Mouse (Mus musculus): ENCODE data around the gene Cadps. TPM values are rescaled to one million over a fixed set of nuclear protein-coding genes. Genes with fewer than 3 reads are reported as not detected.

Cadps gene
- polyA plus RNA-seq, 2 experiments: 0.01 TPM; not detected in 1

GRCm38 (mm10) chr14:12560233-12560577 is 262.7 kb downstream of the Cadps start:
- Histone ChIP-seq H3K27me3 (ENCODE audit: control insufficient read depth, insufficient read depth, low read length) (no peaks in the 10 kb centered on the region), H3K4me2 (ENCODE audit: low read depth) (no peak overlapping the region), H3K4me3 (ENCODE audit: insufficient read depth in 1 of 2, low read depth in 2 of 2, low read length in 2 of 2) (no peak overlapping the region), H3K27ac (no peak overlapping the region), H3K36me3 (replicated peaks; ENCODE audit: control insufficient read depth, insufficient read depth, low read depth) (no peaks in the 10 kb centered on the region), H3K9me3 (ENCODE audit: control insufficient read depth, low read length) (no peaks in the 10 kb centered on the region), H3K4me1 (replicated peaks; ENCODE audit: control insufficient read depth in 2 of 2, insufficient read depth in 2 of 2, low read length in 1 of 2) (no peaks in the 10 kb centered on the region), H3K9ac (replicated peaks) (no peak overlapping the region)
- DNase-seq (ENCODE audit: low read depth in 3 of 3, low spot score in 3 of 3) (no peak), ATAC-seq (ENCODE audit: insufficient read depth) (no peak)
- WGBS (ENCODE audit: insufficient replicate concordance): 52% methylated on average over 1 of the region's 1 CpGs
- TF ChIP-seq EP300 (IDR thresholded peaks at IDR 0.05; ENCODE audit: low read depth) (no peak), CTCF (IDR thresholded peaks at IDR 0.05; ENCODE audit: low read depth) (no peak)

- Histone ChIP-seq H3K4me2 (ENCODE audit: low read depth) (no peak overlapping the region), H3K36me3 (replicated peaks; ENCODE audit: control insufficient read depth, insufficient read depth, low read depth) (no peaks in the 10 kb centered on the region), H3K27me3 (ENCODE audit: control insufficient read depth, insufficient read depth, low read length) (no peaks in the 10 kb centered on the region), H3K27ac (no peak overlapping the region), H3K4me1 (replicated peaks; ENCODE audit: control insufficient read depth in 2 of 2, insufficient read depth in 2 of 2, low read length in 1 of 2) (no peaks in the 10 kb centered on the region), H3K9me3 (ENCODE audit: control insufficient read depth, low read length) (no peaks in the 10 kb centered on the region), H3K9ac (replicated peaks) (no peak overlapping the region), H3K4me3 (ENCODE audit: insufficient read depth in 1 of 2, low read depth in 2 of 2, low read length in 2 of 2) (no peak overlapping the region)
- 58% methylated on average over 3 of the region's 3 CpGs for WGBS (ENCODE audit: insufficient replicate concordance)
- DNase-seq (ENCODE audit: low read depth in 3 of 3, low spot score in 3 of 3) (no peak), ATAC-seq (ENCODE audit: insufficient read depth) (no peak)
- TF ChIP-seq EP300 (IDR thresholded peaks at IDR 0.05; ENCODE audit: low read depth): no peak
- TF ChIP-seq CTCF (IDR thresholded peaks at IDR 0.05; ENCODE audit: low read depth): no peak
Observed at GRCm38 (mm10) chr14:12559574-12560232, 263.2 kb downstream of the Cadps start.

- H3K27ac ChIP-seq: no peak overlapping the region
- DNase-seq (ENCODE audit: low read depth in 3 of 3, low spot score in 3 of 3): no peak
- no peaks in the 10 kb centered on the region for H3K36me3 ChIP-seq (replicated peaks; ENCODE audit: control insufficient read depth, insufficient read depth, low read depth)
- no peak for ATAC-seq (ENCODE audit: insufficient read depth)
- no peaks in the 10 kb centered on the region for H3K9me3 ChIP-seq (ENCODE audit: control insufficient read depth, low read length)
- no peaks in the 10 kb centered on the region for H3K27me3 ChIP-seq (ENCODE audit: control insufficient read depth, insufficient read depth, low read length)
- H3K4me1 ChIP-seq (replicated peaks; ENCODE audit: control insufficient read depth in 2 of 2, insufficient read depth in 2 of 2, low read length in 1 of 2): no peaks in the 10 kb centered on the region
- no peak overlapping the region for H3K9ac ChIP-seq (replicated peaks)
- 58% methylated on average over 7 of the region's 7 CpGs for WGBS (ENCODE audit: insufficient replicate concordance)
- H3K4me3 ChIP-seq (ENCODE audit: insufficient read depth in 1 of 2, low read depth in 2 of 2, low read length in 2 of 2): no peak overlapping the region
- no peak overlapping the region for H3K4me2 ChIP-seq (ENCODE audit: low read depth)
- TF ChIP-seq CTCF (IDR thresholded peaks at IDR 0.05; ENCODE audit: low read depth) (no peak), EP300 (IDR thresholded peaks at IDR 0.05; ENCODE audit: low read depth) (no peak)
Observed at GRCm38 (mm10) chr14:12558920-12559573, 263.8 kb downstream of the Cadps start.

- H3K27me3 ChIP-seq (ENCODE audit: control insufficient read depth, insufficient read depth, low read length): no peaks in the 10 kb centered on the region
- H3K9me3 ChIP-seq (ENCODE audit: control insufficient read depth, low read length): no peaks in the 10 kb centered on the region
- no peak for TF ChIP-seq CTCF (IDR thresholded peaks at IDR 0.05; ENCODE audit: low read depth)
- no peak for TF ChIP-seq EP300 (IDR thresholded peaks at IDR 0.05; ENCODE audit: low read depth)
- no peak overlapping the region for H3K4me3 ChIP-seq (ENCODE audit: insufficient read depth in 1 of 2, low read depth in 2 of 2, low read length in 2 of 2)
- H3K27ac ChIP-seq: no peak overlapping the region
- no peak overlapping the region for H3K4me2 ChIP-seq (ENCODE audit: low read depth)
- WGBS (ENCODE audit: insufficient replicate concordance): 22% methylated on average over 2 of the region's 2 CpGs
- H3K36me3 ChIP-seq (replicated peaks; ENCODE audit: control insufficient read depth, insufficient read depth, low read depth): no peaks in the 10 kb centered on the region
- H3K4me1 ChIP-seq (replicated peaks; ENCODE audit: control insufficient read depth in 2 of 2, insufficient read depth in 2 of 2, low read length in 1 of 2): no peaks in the 10 kb centered on the region
- no peak overlapping the region for H3K9ac ChIP-seq (replicated peaks)
- DNase-seq (ENCODE audit: low read depth in 3 of 3, low spot score in 3 of 3) (no peak), ATAC-seq (ENCODE audit: insufficient read depth) (no peak)
Observed at GRCm38 (mm10) chr14:12554486-12554885, 268.4 kb downstream of the Cadps start.

GRCm38 (mm10) chr14:12551353-12551752 is 271.5 kb downstream of the Cadps start:
- ATAC-seq (ENCODE audit: insufficient read depth): no peak
- Histone ChIP-seq H3K4me3 (ENCODE audit: insufficient read depth in 1 of 2, low read depth in 2 of 2, low read length in 2 of 2) (no peak overlapping the region), H3K4me2 (ENCODE audit: low read depth) (no peak overlapping the region), H3K27ac (no peak overlapping the region), H3K9me3 (ENCODE audit: control insufficient read depth, low read length) (no peaks in the 10 kb centered on the region), H3K27me3 (ENCODE audit: control insufficient read depth, insufficient read depth, low read length) (no peaks in the 10 kb centered on the region), H3K9ac (replicated peaks) (no peak overlapping the region), H3K36me3 (replicated peaks; ENCODE audit: control insufficient read depth, insufficient read depth, low read depth) (no peaks in the 10 kb centered on the region), H3K4me1 (replicated peaks; ENCODE audit: control insufficient read depth in 2 of 2, insufficient read depth in 2 of 2, low read length in 1 of 2) (no peaks in the 10 kb centered on the region)
- DNase-seq (ENCODE audit: low read depth in 3 of 3, low spot score in 3 of 3): no peak
- no peak for TF ChIP-seq CTCF (IDR thresholded peaks at IDR 0.05; ENCODE audit: low read depth)
- no peak for TF ChIP-seq EP300 (IDR thresholded peaks at IDR 0.05; ENCODE audit: low read depth)
- WGBS (ENCODE audit: insufficient replicate concordance): 35% methylated on average over 6 of the region's 6 CpGs

Data from liver, embryonic 14.5 days (tissue).